Mouse (Mus musculus) embryonic facial prominence, embryonic 15.5 days (tissue): Measurements from ENCODE around the gene Nme3. TPM values are rescaled to one million over a fixed set of nuclear protein-coding genes. Genes with fewer than 3 reads are reported as not detected.

Experiments used
- ATAC-seq: fragments of 200-750 bp; cut with Nextera tagmentation; 2 replicates; pipeline ENCODE4 v1.8.0; 2017; ENCODE audit warnings: low read depth, moderate TSS enrichment; ENCODE audit not compliant: insufficient number of reproducible peaks, low FRiP score, low TSS enrichment
- H3K27ac ChIP-seq: fragments of 300-500 bp; sonication (generic); replicated peaks from 2 replicates; pipeline ENCODE4 v1.5.1; 2015; ENCODE audit warnings: mild to moderate bottlenecking, inconsistent platforms
- H3K27me3 ChIP-seq: fragments of 300-500 bp; sonication (generic); 2 replicates; pipeline ENCODE4 v1.6.1; 2015; ENCODE audit warnings: inconsistent platforms
- H3K36me3 ChIP-seq: fragments of 300-500 bp; sonication (generic); 2 replicates; pipeline ENCODE4 v1.6.1; 2015; ENCODE audit warnings: mild to moderate bottlenecking, inconsistent platforms
- H3K4me1 ChIP-seq: fragments of 300-500 bp; sonication (generic); 2 replicates; pipeline ENCODE4 v1.6.1; 2015; ENCODE audit warnings: inconsistent platforms
- H3K4me2 ChIP-seq: fragments of 300-500 bp; sonication (generic); replicated peaks from 2 replicates; pipeline ENCODE4 v1.6.1; 2015; ENCODE audit warnings: mild to moderate bottlenecking, inconsistent platforms
- H3K4me3 ChIP-seq: fragments of 300-500 bp; sonication (generic); replicated peaks from 2 replicates; pipeline ENCODE4 v1.5.1; 2015; ENCODE audit warnings: mild to moderate bottlenecking, inconsistent platforms
- H3K9ac ChIP-seq: fragments of 300-500 bp; sonication (generic); 2 replicates; pipeline ENCODE4 v1.6.1; 2015; ENCODE audit warnings: inconsistent platforms
- H3K9me3 ChIP-seq: fragments of 300-500 bp; sonication (generic); replicated peaks from 2 replicates; pipeline ENCODE4 v1.6.1; 2016; ENCODE audit warnings: inconsistent platforms
- WGBS: fragments of 180-500 bp; shearing (Covaris S2); methylation state at CpG from one replicate; pipeline ENCODE4 v1.1.7; 2015; 5-methylcytosine and 5-hydroxymethylcytosine counted together
- polyA plus RNA-seq: library from polyadenylated mRNA; unstranded; fragments of >200 nt; fragmentation: Nextera tagmentation; extraction: Ambion mirVana; gene quantifications from 2 replicates; pipeline ENCODE4 v1.2.1, GENCODE M21; 2015

Nme3 gene
- polyA plus RNA-seq, 1 experiment from 2014 or later: 52.0 TPM

GRCm38 (mm10) chr17:24858967-24859366 lies 37.3 kb upstream of the Nme3 start:
- Histone ChIP-seq H3K36me3 (peaks cover 51% of the 10 kb centered on the region), H3K4me3 (no peak overlapping the region), H3K27me3 (no peaks in the 10 kb centered on the region), H3K4me1 (no peaks in the 10 kb centered on the region), H3K4me2 (no peak overlapping the region), H3K9ac (no peak overlapping the region), H3K9me3 (no peaks in the 10 kb centered on the region), H3K27ac (no peak overlapping the region)
- WGBS: 85% methylated on average over 6 of the region's 6 CpGs
- ATAC-seq: no peak

GRCm38 (mm10) chr17:24860076-24860475 lies 36.2 kb upstream of the Nme3 start:
- no peaks in the 10 kb centered on the region for H3K27me3 ChIP-seq
- H3K9ac ChIP-seq: no peak overlapping the region
- H3K4me1 ChIP-seq: no peaks in the 10 kb centered on the region
- H3K36me3 ChIP-seq: peaks cover 50% of the 10 kb centered on the region
- no peak overlapping the region for H3K4me2 ChIP-seq
- no peak overlapping the region for H3K27ac ChIP-seq
- no peak for ATAC-seq
- no peaks in the 10 kb centered on the region for H3K9me3 ChIP-seq
- H3K4me3 ChIP-seq: no peak overlapping the region
- 90% methylated on average over 8 of the region's 8 CpGs for WGBS

GRCm38 (mm10) chr17:24861785-24862184 lies 34.5 kb upstream of the Nme3 start:
- Histone ChIP-seq H3K4me2 (no peak overlapping the region), H3K9ac (no peak overlapping the region), H3K4me1 (no peaks in the 10 kb centered on the region), H3K27me3 (no peaks in the 10 kb centered on the region), H3K27ac (no peak overlapping the region), H3K4me3 (no peak overlapping the region), H3K36me3 (peaks cover 42% of the 10 kb centered on the region), H3K9me3 (no peaks in the 10 kb centered on the region)
- ATAC-seq: no peak
- 86% methylated on average over 3 of the region's 3 CpGs for WGBS

GRCm38 (mm10) chr17:24865776-24866175 lies 30.5 kb upstream of the Nme3 start, which contains the start of gene Igfals:
Igfals (plus strand) TSS chr17:24865997.
- ATAC-seq: no peak
- no peaks in the 10 kb centered on the region for H3K27me3 ChIP-seq
- no peaks in the 10 kb centered on the region for H3K4me1 ChIP-seq
- H3K4me2 ChIP-seq: no peak within 1 kb of the TSS
- H3K36me3 ChIP-seq: peaks cover 33% of the 10 kb centered on the region
- H3K27ac ChIP-seq: no peak within 1 kb of the TSS
- WGBS: 88% methylated on average over 8 of the region's 8 CpGs
- no peak within 1 kb of the TSS for H3K4me3 ChIP-seq
- H3K9me3 ChIP-seq: no peaks in the 10 kb centered on the region
- H3K9ac ChIP-seq: no peak within 1 kb of the TSS

GRCm38 (mm10) chr17:24867914-24868313 lies 28.4 kb upstream of the Nme3 start:
- WGBS: 88% methylated on average over 10 of the region's 10 CpGs
- no peak for ATAC-seq

GRCm38 (mm10) chr17:24873695-24874404 lies 22.4 kb upstream of the Nme3 start:
- no peaks in the 10 kb centered on the region for H3K9me3 ChIP-seq
- no peaks in the 10 kb centered on the region for H3K27me3 ChIP-seq
- no peak overlapping the region for H3K27ac ChIP-seq
- no peak overlapping the region for H3K4me2 ChIP-seq
- H3K4me3 ChIP-seq: no peak overlapping the region
- no peak overlapping the region for H3K9ac ChIP-seq
- H3K36me3 ChIP-seq: no peaks in the 10 kb centered on the region
- no peak for ATAC-seq
- 56% methylated on average over 4 of the region's 4 CpGs for WGBS
- 0 out of 2 replicates have a peak, but pooled peaks cover 4% of the 10 kb centered on the region for H3K4me1 ChIP-seq

More at GRCm38 (mm10) chr17:24867914-24868313, 28.4 kb upstream of the Nme3 start:
- Histone ChIP-seq H3K4me1 (no peaks in the 10 kb centered on the region), H3K4me3 (no peak overlapping the region), H3K36me3 (peaks cover 15% of the 10 kb centered on the region), H3K9ac (no peak overlapping the region), H3K27me3 (no peaks in the 10 kb centered on the region), H3K9me3 (no peaks in the 10 kb centered on the region), H3K4me2 (no peak overlapping the region), H3K27ac (no peak overlapping the region)

- H3K4me3 ChIP-seq: no peak overlapping the region
- no peak overlapping the region for H3K4me2 ChIP-seq
- H3K9me3 ChIP-seq: no peaks in the 10 kb centered on the region
- no peak overlapping the region for H3K9ac ChIP-seq
- no peak overlapping the region for H3K27ac ChIP-seq
- 56% methylated on average over 1 of the region's 1 CpGs for WGBS
- no peak for ATAC-seq
- no peaks in the 10 kb centered on the region for H3K27me3 ChIP-seq
- H3K4me1 ChIP-seq: 0 out of 2 replicates have a peak, but pooled peaks cover 4% of the 10 kb centered on the region
- no peaks in the 10 kb centered on the region for H3K36me3 ChIP-seq
Measured at GRCm38 (mm10) chr17:24874405-24874745, 21.9 kb upstream of the Nme3 start.

- Histone ChIP-seq H3K27ac (no peak overlapping the region), H3K9ac (no peak overlapping the region), H3K27me3 (no peaks in the 10 kb centered on the region), H3K4me1 (0 out of 2 replicates have a peak, but pooled peaks cover 4% of the 10 kb centered on the region), H3K9me3 (no peaks in the 10 kb centered on the region), H3K36me3 (no peaks in the 10 kb centered on the region), H3K4me3 (no peak overlapping the region), H3K4me2 (no peak overlapping the region)
- 70% methylated on average over 8 of the region's 8 CpGs for WGBS
- no peak for ATAC-seq
Measured at GRCm38 (mm10) chr17:24874989-24875388, 21.3 kb upstream of the Nme3 start.

GRCm38 (mm10) chr17:24877336-24878116 lies 18.8 kb upstream of the Nme3 start:
- no peaks in the 10 kb centered on the region for H3K27me3 ChIP-seq
- no peak overlapping the region for H3K9ac ChIP-seq
- no peak overlapping the region; the same call in 1 of the 2 replicates for H3K4me2 ChIP-seq
- H3K36me3 ChIP-seq: peaks cover 4% of the 10 kb centered on the region; the same call in 1 of the 2 replicates
- 51% methylated on average over 10 of the region's 10 CpGs for WGBS
- ATAC-seq: no peak
- 0 out of 2 replicates have a peak, but pooled peaks cover 4% of the 10 kb centered on the region for H3K4me1 ChIP-seq
- no peak overlapping the region for H3K27ac ChIP-seq
- no peaks in the 10 kb centered on the region for H3K9me3 ChIP-seq
- H3K4me3 ChIP-seq: no peak overlapping the region

GRCm38 (mm10) chr17:24878117-24878397 lies 18.2 kb upstream of the Nme3 start:
- Histone ChIP-seq H3K4me1 (0 out of 2 replicates have a peak, but pooled peaks cover 4% of the 10 kb centered on the region), H3K9me3 (no peaks in the 10 kb centered on the region), H3K4me3 (no peak overlapping the region), H3K36me3 (peaks cover 9% of the 10 kb centered on the region; the same call in 1 of the 2 replicates), H3K27ac (no peak overlapping the region), H3K4me2 (no peak overlapping the region; the same call in 1 of the 2 replicates), H3K9ac (no peak overlapping the region), H3K27me3 (no peaks in the 10 kb centered on the region)
- 0 out of 2 replicates have a peak, but pooled peaks have one; percentile 13 for ATAC-seq
- WGBS: 25% methylated on average over 5 of the region's 5 CpGs

GRCm38 (mm10) chr17:24878531-24878930 lies 17.8 kb upstream of the Nme3 start:
- 0 out of 2 replicates have a peak, but pooled peaks cover 4% of the 10 kb centered on the region for H3K4me1 ChIP-seq
- H3K4me3 ChIP-seq: no peak overlapping the region
- no peaks in the 10 kb centered on the region for H3K27me3 ChIP-seq
- H3K36me3 ChIP-seq: peaks cover 14% of the 10 kb centered on the region; the same call in 1 of the 2 replicates
- 63% methylated on average over 8 of the region's 8 CpGs for WGBS
- H3K9me3 ChIP-seq: no peaks in the 10 kb centered on the region
- no peak overlapping the region for H3K9ac ChIP-seq
- H3K4me2 ChIP-seq: no peak overlapping the region
- no peak overlapping the region for H3K27ac ChIP-seq
- no peak for ATAC-seq
